Mouse (Mus musculus): ENCODE measurements around the gene Lbhd1. TPM values are rescaled to one million over a fixed set of nuclear protein-coding genes. Genes with fewer than 3 reads are reported as not detected.
"Not testable (repeated sequence)": the region's sequence is repeated elsewhere in the genome, so short reads cannot be mapped to it uniquely, and the experiment has no call there.

Lbhd1 gene
- polyA plus RNA-seq, 1 experiment, result 11.9 TPM

- Histone ChIP-seq H3K27ac (replicated peaks; ENCODE audit: low read depth, low read length) (no peak overlapping the region), H3K4me3 (ENCODE audit: insufficient read depth, low read depth, low read length) (no peak overlapping the region)
These were observed 30.4 kb upstream of the Lbhd1 start for GRCm38 (mm10) chr19:8853117-8853516.

GRCm38 (mm10) chr19:8857689-8858088 lies 25.8 kb upstream of the Lbhd1 start:
- Histone ChIP-seq H3K4me1 (ENCODE audit: control insufficient read depth, insufficient read depth, insufficient read length, low read length) (no peaks in the 10 kb centered on the region), H3K27ac (replicated peaks; ENCODE audit: low read depth, low read length) (no peak overlapping the region), H3K4me3 (ENCODE audit: insufficient read depth, low read depth, low read length) (no peak overlapping the region)

More at GRCm38 (mm10) chr19:8853117-8853516, 30.4 kb upstream of the Lbhd1 start:
- peaks cover 4% of the 10 kb centered on the region; the same call in 1 of the 2 replicates for H3K4me1 ChIP-seq (ENCODE audit: control insufficient read depth, insufficient read depth, insufficient read length, low read length)

GRCm38 (mm10) chr19:8859018-8859417 lies 24.5 kb upstream of the Lbhd1 start:
- no peak overlapping the region for H3K4me3 ChIP-seq (ENCODE audit: insufficient read depth, low read depth, low read length)
- no peaks in the 10 kb centered on the region for H3K4me1 ChIP-seq (ENCODE audit: control insufficient read depth, insufficient read depth, insufficient read length, low read length)

GRCm38 (mm10) chr19:8864265-8864664 lies 19.3 kb upstream of the Lbhd1 start:
- Histone ChIP-seq H3K4me3 (ENCODE audit: insufficient read depth, low read depth, low read length) (no peak overlapping the region), H3K27ac (replicated peaks; ENCODE audit: low read depth, low read length) (no peak overlapping the region), H3K4me1 (ENCODE audit: control insufficient read depth, insufficient read depth, insufficient read length, low read length) (no peaks in the 10 kb centered on the region)

More at GRCm38 (mm10) chr19:8859018-8859417, 24.5 kb upstream of the Lbhd1 start:
- H3K27ac ChIP-seq (replicated peaks; ENCODE audit: low read depth, low read length), result no peak overlapping the region

GRCm38 (mm10) chr19:8870381-8870780 lies 13.2 kb upstream of the Lbhd1 start:
- not testable (repeated sequence) for H3K4me3 ChIP-seq (ENCODE audit: insufficient read depth, low read depth, low read length); H3K4me1 ChIP-seq (ENCODE audit: control insufficient read depth, insufficient read depth, insufficient read length, low read length); H3K27ac ChIP-seq (replicated peaks; ENCODE audit: low read depth, low read length)

- H3K4me3 ChIP-seq (ENCODE audit: insufficient read depth, low read depth, low read length), result peak overlapping the region; percentile 68
- H3K4me1 ChIP-seq (ENCODE audit: control insufficient read depth, insufficient read depth, insufficient read length, low read length), result peaks cover 6% of the 10 kb centered on the region; the same call in 1 of the 2 replicates
- peak overlapping the region; percentile 73 for H3K27ac ChIP-seq (replicated peaks; ENCODE audit: low read depth, low read length)
These were observed 12.7 kb upstream of the Lbhd1 start for GRCm38 (mm10) chr19:8870838-8871237.

- H3K4me1 ChIP-seq (ENCODE audit: control insufficient read depth, insufficient read depth, insufficient read length, low read length), result peaks cover 6% of the 10 kb centered on the region; the same call in 1 of the 2 replicates
- peak within 1 kb of the TSS; percentile 90 for H3K4me3 ChIP-seq (ENCODE audit: insufficient read depth, low read depth, low read length)
- H3K27ac ChIP-seq (replicated peaks; ENCODE audit: low read depth, low read length), result peak within 1 kb of the TSS; percentile 78
These were observed 12.0 kb upstream of the Lbhd1 start, which contains the start of gene Ubxn1 for GRCm38 (mm10) chr19:8871267-8872186. TSS of gene Ubxn1 (plus strand) at chr19:8871496.

- Histone ChIP-seq H3K4me1 (ENCODE audit: control insufficient read depth, insufficient read depth, insufficient read length, low read length) (peaks cover 6% of the 10 kb centered on the region; the same call in 1 of the 2 replicates), H3K27ac (replicated peaks; ENCODE audit: low read depth, low read length) (peak overlapping the region; percentile 78), H3K4me3 (ENCODE audit: insufficient read depth, low read depth, low read length) (peak overlapping the region; percentile 90)
These were observed 11.2 kb upstream of the Lbhd1 start for GRCm38 (mm10) chr19:8872266-8872840.

- Histone ChIP-seq H3K4me3 (ENCODE audit: insufficient read depth, low read depth, low read length) (no peak overlapping the region), H3K4me1 (ENCODE audit: control insufficient read depth, insufficient read depth, insufficient read length, low read length) (peaks cover 8% of the 10 kb centered on the region; the same call in 1 of the 2 replicates), H3K27ac (replicated peaks; ENCODE audit: low read depth, low read length) (no peak overlapping the region)
These were observed 8.5 kb upstream of the Lbhd1 start for GRCm38 (mm10) chr19:8875031-8875430.

GRCm38 (mm10) chr19:8880311-8881033 lies 3.1 kb upstream of the Lbhd1 start, which contains the start of gene Uqcc3:
TSS of gene Uqcc3 (minus strand) at chr19:8880923.
- H3K4me3 ChIP-seq (ENCODE audit: insufficient read depth, low read depth, low read length), result peak within 1 kb of the TSS; percentile 69
- H3K4me1 ChIP-seq (ENCODE audit: control insufficient read depth, insufficient read depth, insufficient read length, low read length), result 0 out of 2 replicates have a peak, but pooled peaks cover 2% of the 10 kb centered on the region
- peak within 1 kb of the TSS; percentile 61 for H3K27ac ChIP-seq (replicated peaks; ENCODE audit: low read depth, low read length)

GRCm38 (mm10) chr19:8881034-8881392 lies 2.5 kb upstream of the Lbhd1 start:
- Histone ChIP-seq H3K4me3 (ENCODE audit: insufficient read depth, low read depth, low read length) (peak overlapping the region; percentile 69), H3K27ac (replicated peaks; ENCODE audit: low read depth, low read length) (no peak overlapping the region), H3K4me1 (ENCODE audit: control insufficient read depth, insufficient read depth, insufficient read length, low read length) (0 out of 2 replicates have a peak, but pooled peaks cover 2% of the 10 kb centered on the region)

GRCm38 (mm10) chr19:8886916-8887584 lies 3.5 kb downstream of the Lbhd1 start:
- Histone ChIP-seq H3K27ac (replicated peaks; ENCODE audit: low read depth, low read length) (no peak overlapping the region), H3K4me3 (ENCODE audit: insufficient read depth, low read depth, low read length) (no peak overlapping the region), H3K4me1 (ENCODE audit: control insufficient read depth, insufficient read depth, insufficient read length, low read length) (peaks cover 6% of the 10 kb centered on the region; the same call in 1 of the 2 replicates)

GRCm38 (mm10) chr19:8887585-8888463 lies 4.3 kb downstream of the Lbhd1 start:
- Histone ChIP-seq H3K4me1 (ENCODE audit: control insufficient read depth, insufficient read depth, insufficient read length, low read length) (peaks cover 6% of the 10 kb centered on the region; the same call in 1 of the 2 replicates), H3K4me3 (ENCODE audit: insufficient read depth, low read depth, low read length) (peak overlapping the region; percentile 79), H3K27ac (replicated peaks; ENCODE audit: low read depth, low read length) (0 out of 2 replicates have a peak overlapping the region, but pooled peaks have one; percentile 41)

All from brown adipose tissue, adult 24 weeks (tissue).